Mouse (Mus musculus) retina, embryonic 14.5 days (tissue): ENCODE data around the gene Rabl3.
A peak's percentile ranks its signal among the peaks of the same experiment; 100 is the strongest.

Experiments
- DNase-seq: peaks from one replicate; pipeline ENCODE4 v3.0.0-alpha.2; 2015; ENCODE audit warnings: low spot score

The Rabl3 gene

DNA sequence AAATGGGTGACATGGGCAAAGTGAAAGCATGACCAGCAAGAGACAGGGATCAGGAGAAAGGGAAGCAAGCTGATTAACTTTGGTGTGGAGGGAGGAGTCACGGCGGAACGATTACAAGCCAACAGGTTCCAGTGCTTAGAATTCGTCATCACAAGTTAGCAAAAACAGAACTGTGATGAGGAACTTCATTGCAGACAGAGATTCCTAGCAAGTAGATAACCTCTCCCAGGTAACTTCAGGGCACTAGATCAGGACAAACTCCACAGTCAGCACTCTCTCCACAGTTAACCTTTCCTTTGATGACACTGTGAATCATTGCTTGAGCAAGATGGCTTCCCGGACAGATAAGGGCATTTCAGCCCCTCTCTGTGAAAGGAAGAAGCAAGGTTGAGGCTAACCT is 57.7 kb downstream of the Rabl3 start:
- no peak for DNase-seq

DNA sequence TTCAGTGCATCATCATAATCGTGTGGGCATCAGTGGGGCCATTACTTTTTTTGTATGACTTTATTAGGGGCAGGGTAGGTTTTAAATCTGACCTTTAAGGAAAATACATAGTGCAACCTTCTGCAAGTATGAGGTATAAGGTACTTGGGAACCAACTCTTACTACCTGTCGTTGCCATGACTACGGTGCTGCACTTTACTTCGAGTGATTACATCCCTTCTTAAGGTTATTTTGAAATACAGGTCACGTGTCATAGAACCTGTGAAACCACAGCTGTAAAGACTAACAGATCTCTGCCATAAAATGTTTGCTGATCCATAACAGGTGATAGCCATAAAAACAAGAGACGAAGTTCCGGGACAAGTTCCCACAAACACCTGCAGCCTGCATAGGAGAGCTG is 58.8 kb downstream of the Rabl3 start:
- DNase-seq, result no peak

DNA sequence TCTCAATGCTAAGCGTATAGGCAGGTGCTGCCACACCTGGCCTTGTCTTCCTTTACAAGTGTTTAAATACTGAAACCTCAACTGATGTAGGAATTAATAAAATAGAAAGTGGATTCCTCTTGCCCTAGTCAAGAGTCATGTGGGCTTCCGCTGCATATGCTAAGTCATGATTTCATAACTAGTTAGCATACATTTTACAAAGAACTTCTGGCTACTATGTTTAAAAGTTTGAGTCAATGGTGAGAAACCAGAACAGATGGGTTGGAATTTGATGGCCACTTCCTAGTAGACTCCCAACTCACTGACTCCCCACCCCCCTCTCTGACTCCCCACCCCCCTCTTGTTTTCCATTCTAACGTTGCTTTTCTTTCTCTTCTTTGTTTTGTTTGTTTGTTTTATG is 59.6 kb downstream of the Rabl3 start:
- no peak for DNase-seq

DNA sequence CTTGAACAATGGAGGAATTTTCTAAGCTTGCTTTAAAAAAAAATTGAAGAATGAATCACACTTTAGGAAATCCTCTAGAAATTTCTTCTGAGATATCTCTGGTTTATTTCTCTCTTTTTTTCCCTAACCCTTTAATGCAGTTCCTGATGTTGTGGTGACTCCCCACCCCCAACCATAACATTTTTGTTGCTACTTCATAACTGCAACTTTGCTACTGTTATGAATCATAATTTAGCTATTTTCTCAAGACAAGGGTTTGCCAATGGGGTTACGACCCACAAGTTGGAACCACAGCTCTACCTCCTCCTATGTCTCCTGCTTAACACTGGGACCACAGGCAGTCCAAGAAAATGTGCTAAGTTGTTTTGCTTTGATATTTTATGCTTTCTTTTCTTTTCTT is 63.7 kb downstream of the Rabl3 start:
- no peak for DNase-seq

DNA sequence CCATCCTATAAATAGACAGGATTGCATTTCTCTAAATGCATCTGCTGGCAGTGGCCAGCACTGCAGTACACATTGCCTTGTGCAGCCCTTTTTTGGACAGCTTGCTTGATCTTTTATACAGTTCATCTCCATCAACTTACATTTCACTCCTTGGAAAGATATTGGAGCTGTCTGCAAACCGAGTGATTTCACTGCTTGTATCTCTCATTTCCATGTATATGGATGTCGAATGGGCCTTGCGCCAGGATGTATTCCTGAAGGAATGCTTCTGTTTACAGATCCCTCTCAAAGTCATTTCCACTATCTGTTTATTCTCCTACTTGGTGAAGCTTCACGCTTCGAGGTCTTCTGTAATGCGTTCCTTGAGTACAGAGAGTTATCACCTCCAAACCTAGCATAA is 64.6 kb downstream of the Rabl3 start:
- DNase-seq, result no peak

DNA sequence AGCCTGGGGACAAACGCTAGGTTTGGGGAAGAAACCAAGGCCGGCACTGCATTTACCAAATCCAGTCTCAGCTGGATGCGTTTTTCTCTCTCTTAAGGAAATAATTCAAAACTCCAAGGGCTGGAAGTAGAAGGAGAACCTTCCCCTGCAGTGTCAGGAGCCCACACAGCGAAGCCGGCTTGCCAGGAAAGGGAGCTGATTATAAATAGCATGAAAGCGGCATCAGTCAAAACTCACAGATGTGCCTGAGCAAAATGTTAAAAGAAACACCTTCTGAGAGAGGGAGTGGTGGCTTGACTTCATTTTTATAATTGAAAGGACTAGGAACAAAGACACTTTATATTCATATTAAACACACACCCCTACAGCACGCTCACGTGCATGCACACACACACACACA is 70.6 kb downstream of the Rabl3 start:
- no peak for DNase-seq

DNA sequence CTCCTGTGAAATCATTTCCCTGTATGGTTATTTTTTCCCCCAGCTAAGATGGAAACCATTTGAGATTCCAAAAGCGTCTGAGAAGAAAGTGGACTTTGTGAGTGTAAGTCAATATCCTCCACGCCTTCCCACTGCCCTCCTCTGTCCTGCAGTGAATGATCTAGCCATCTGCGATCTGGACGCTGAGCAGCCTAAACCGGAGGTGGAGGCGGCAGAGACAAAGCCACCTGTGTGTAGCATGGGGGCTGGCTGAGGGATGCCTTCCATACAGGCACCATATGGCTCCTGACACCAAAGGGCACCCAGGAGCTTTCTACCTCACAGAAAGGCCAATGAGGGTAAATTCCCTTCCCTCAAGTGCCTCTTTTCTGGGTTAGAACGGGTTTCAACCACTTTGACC is 71.4 kb downstream of the Rabl3 start:
- no peak for DNase-seq

DNA sequence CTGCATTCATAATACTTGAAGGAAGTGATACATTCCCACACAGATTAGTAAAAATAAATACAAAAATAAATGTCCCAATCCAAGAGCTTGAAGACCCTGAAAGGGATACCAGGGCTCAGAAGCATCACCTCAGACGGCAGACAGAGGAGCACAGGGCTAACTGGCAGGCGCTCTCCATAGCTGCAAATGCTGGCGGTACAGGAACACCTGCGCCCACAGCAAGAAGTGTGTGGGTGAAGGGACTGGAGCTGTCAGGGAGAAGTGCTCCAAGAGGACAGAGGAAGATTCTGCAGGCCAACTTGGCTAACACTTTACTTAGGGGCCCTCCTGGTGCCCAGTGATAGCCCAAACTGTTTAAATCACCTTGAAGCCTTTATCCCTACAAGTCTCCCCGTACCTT is 72.3 kb downstream of the Rabl3 start:
- DNase-seq, result no peak

DNA sequence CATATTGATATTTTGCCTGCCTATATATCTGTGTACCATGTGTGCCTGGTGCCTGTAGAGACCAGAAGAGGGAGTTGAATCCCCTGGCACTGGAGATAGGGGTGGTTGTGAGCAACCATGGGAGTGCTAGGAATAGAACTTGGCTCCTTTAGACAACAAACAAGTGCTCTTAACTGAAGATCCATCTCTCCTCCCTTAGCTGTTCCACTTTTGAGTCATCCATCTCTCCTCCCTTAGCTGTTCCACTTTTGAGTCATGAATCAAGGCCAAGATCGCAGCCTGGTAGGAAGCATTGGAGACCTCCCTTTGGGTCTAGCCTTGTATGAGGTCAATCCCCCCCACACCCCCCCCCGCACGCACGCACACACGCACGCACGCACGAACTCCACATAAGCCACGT is 74.9 kb downstream of the Rabl3 start:
- no peak for DNase-seq

DNA sequence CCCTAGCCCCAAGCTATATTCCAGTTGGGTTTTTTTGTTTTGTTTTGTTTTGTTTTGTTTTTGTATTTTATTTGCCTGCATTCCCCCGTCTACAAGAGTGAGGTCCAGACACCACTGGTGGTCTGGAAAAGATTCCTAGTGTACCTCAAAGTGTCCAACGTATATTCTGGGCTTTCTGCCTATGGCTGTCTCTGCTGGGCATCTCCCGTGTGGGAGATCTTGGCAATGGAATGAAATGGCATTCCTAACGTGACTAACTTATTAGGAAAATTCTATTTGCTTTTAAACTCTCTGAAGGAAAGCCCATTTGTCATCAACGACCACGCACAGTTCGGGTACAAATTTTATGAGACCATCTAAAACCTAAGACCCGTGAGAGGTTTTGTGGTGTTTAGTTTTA is 75.7 kb downstream of the Rabl3 start:
- no peak for DNase-seq

DNA sequence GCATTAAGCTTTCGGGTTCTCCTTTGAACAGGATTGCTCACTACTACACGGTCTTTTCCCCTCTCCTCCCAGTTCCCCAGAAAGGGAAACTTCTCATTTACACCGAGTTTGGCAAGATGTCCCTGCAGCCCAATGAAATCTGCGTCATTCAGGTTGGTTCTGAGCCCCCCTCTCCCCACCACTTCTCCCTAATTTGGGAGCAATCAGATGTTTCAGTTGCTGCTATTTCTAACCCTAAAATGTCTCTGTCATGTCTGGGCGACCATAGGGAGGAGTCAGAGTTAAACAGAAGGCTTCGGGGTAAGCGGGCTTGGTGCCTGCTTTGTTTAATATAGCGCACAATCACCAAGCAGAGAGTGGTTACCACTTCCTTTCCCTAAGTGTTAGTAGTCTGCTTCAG is 76.4 kb downstream of the Rabl3 start:
- no peak for DNase-seq

DNA sequence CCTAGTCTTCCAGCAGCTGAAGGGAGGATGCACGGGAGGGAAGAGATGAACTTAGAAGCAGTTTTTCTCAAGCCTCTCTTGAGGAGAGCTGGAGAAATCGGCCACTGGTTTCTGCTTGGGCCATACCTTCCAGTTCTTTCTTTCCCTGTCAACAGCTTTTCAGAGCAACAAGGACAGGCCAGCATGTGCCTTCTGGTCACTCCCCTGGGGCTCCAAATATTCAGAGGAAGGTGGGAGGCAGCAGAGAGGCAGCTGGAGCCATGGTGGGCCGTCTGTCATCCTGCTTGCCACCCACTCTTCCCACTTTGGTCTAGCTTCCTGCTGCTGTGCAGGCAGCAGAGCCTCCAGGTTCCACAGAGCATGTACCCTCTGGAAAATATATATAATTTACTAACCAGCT is 78.0 kb downstream of the Rabl3 start:
- peak; percentile 36 for DNase-seq
